Mouse (Mus musculus) liver, embryonic 11.5 days (tissue): ENCODE measurements around the gene Tmem11. TPM values are rescaled to one million over a fixed set of nuclear protein-coding genes. Genes with fewer than 3 reads are reported as not detected.

Source experiments
- polyA plus RNA-seq: library from polyadenylated mRNA; unstranded; fragments of >200 nt; fragmentation: Nextera tagmentation; extraction: Ambion mirVana; gene quantifications from 2 replicates; pipeline ENCODE4 v1.2.1, GENCODE M21; 2014

The Tmem11 gene
- polyA plus RNA-seq, 1 experiment from 2014 or later, result 64.1 TPM

Other genes with a start within 250 kb of the Tmem11 start
- gene Llgl1, start 179.5 kb downstream of the Tmem11 start, polyA plus RNA-seq, result 35.6 and 35.9 TPM in 2 replicates
- gene Flii, start 152.0 kb downstream of the Tmem11 start, polyA plus RNA-seq, result 61.3 and 69.2 TPM in 2 replicates
- 8.0 and 8.9 TPM in 2 replicates for gene Mief2, start 150.9 kb downstream of the Tmem11 start, polyA plus RNA-seq
- gene Top3a, start 101.9 kb downstream of the Tmem11 start, polyA plus RNA-seq, result 16.2 and 19.1 TPM in 2 replicates
- gene Smcr8, start 101.7 kb downstream of the Tmem11 start, polyA plus RNA-seq, result 7.7 and 7.8 TPM in 2 replicates
- 93.5 and 101 TPM in 2 replicates for gene Shmt1, start 67.6 kb downstream of the Tmem11 start, polyA plus RNA-seq
- 40.3 and 42.7 TPM in 2 replicates for gene Dhrs7b, start 48.6 kb downstream of the Tmem11 start, polyA plus RNA-seq
- 11.2 and 13.3 TPM in 2 replicates for gene Natd1, start 35.5 kb upstream of the Tmem11 start, polyA plus RNA-seq
- gene Map2k3, start 52.8 kb upstream of the Tmem11 start, polyA plus RNA-seq, result 132 and 136 TPM in 2 replicates
- gene Kcnj12, start 143.3 kb upstream of the Tmem11 start, polyA plus RNA-seq, result not detected in 2 replicates
- 5.9 and 6.2 TPM in 2 replicates for gene Tnfrsf13b, start 247.5 kb upstream of the Tmem11 start, polyA plus RNA-seq